Comparison of ENCODE assay signal across 9 mouse cellular contexts in the genomic region with DNA sequence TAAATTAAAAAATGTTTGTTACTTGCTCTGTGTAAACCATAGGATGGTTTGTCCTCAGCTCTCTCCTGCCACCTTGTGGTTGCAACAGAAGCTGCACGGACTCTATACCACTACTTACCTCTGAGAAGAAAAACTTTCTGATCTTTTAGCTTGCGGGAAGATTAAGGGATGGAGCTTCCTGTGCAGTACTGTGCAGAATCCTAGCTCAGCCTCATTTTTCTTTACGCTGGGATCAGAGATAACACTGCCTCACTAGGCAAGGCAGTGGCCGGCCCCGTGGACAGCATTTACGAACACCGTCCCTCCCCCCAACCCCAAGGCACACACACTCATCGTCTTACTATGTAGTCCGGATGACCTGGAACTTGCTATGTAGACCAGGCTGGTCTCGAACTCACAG. TPM values are rescaled to one million over a fixed set of nuclear protein-coding genes. Genes with fewer than 3 reads are reported as not detected.
DNase-seq lines count a peak whose midpoint lies in the region; ATAC-seq and TF ChIP-seq lines count a peak whose summit lies in the region.
"Had no signal": no experiment of that assay in that cellular context is flagged by ENCODE, and none has a peak within 500 bp of the region (broad histone marks: within the 10 kb centered on the region; RNA-seq: fewer than 3 reads in every experiment).

No protein-coding gene starts in this region.

- peak overlapping the region; percentile 66 for H3K9ac ChIP-seq in heart, embryonic 13.5 days
- no peak overlapping the region; the same call in 1 of the 2 replicates for H3K9ac ChIP-seq in kidney, embryonic 16.5 days (replicated peaks; ENCODE audit: low read length)
- peak overlapping the region; percentile 60; the same call in 1 of the 2 replicates for H3K9ac ChIP-seq in liver, embryonic 13.5 days
- no peak overlapping the region; the same call in 1 of the 2 replicates for H3K9ac ChIP-seq in stomach, postnatal 0 days (ENCODE audit: low read length)

- H3K27me3 ChIP-seq in heart, embryonic 13.5 days (replicated peaks), result peaks cover 10% of the 10 kb centered on the region
- H3K27me3 ChIP-seq in kidney, embryonic 16.5 days (ENCODE audit: insufficient read depth, low read length), result no peaks in the 10 kb centered on the region
- H3K27me3 ChIP-seq in liver, embryonic 13.5 days, result no peaks in the 10 kb centered on the region
- no peaks in the 10 kb centered on the region for H3K27me3 ChIP-seq in stomach, postnatal 0 days (ENCODE audit: control insufficient read depth, insufficient read depth, low read length)

- H3K36me3 ChIP-seq in heart, embryonic 13.5 days, result peaks cover 12% of the 10 kb centered on the region
- peaks cover 3% of the 10 kb centered on the region; the same call in 1 of the 2 replicates for H3K36me3 ChIP-seq in kidney, embryonic 16.5 days (ENCODE audit: insufficient read depth, low read length)
- H3K36me3 ChIP-seq in liver, embryonic 13.5 days, result peaks cover 12% of the 10 kb centered on the region; the same call in 1 of the 2 replicates
- H3K36me3 ChIP-seq in stomach, postnatal 0 days (ENCODE audit: control insufficient read depth, insufficient read depth, low read length), result no peaks in the 10 kb centered on the region

- peak; percentile 88 for TF ChIP-seq CTCF in stomach, postnatal 0 days (IDR thresholded peaks at IDR 0.05; ENCODE audit: low read depth)

- no peak for ATAC-seq in heart, embryonic 13.5 days (ENCODE audit: extremely low read depth, insufficient number of reproducible peaks, low FRiP score, low TSS enrichment)
- peak; percentile 32 for ATAC-seq in kidney, embryonic 16.5 days (ENCODE audit: low FRiP score, low TSS enrichment)
- 0 out of 2 replicates have a peak, but pooled peaks have one; percentile 6 for ATAC-seq in liver, embryonic 13.5 days (ENCODE audit: low read depth)
- ATAC-seq in stomach, postnatal 0 days (ENCODE audit: low FRiP score, low TSS enrichment), result peak; percentile 22

- H3K27ac ChIP-seq in heart, embryonic 13.5 days (replicated peaks), result 0 out of 2 replicates have a peak overlapping the region, but pooled peaks have one; percentile 16
- no peak overlapping the region for H3K27ac ChIP-seq in kidney, embryonic 16.5 days (ENCODE audit: low read length)
- H3K27ac ChIP-seq in liver, embryonic 13.5 days, result no peak overlapping the region; the same call in 1 of the 2 replicates
- no peak overlapping the region for H3K27ac ChIP-seq in stomach, postnatal 0 days (replicated peaks)

- DNase-seq in 416B (ENCODE audit: low read depth) (peak; percentile 90), ZHBTc4 (ENCODE audit: low read depth, low spot score) (peak; percentile 86)
- peak; percentile 71 for DNase-seq in embryo, embryonic 9.5 days (ENCODE audit: extremely low spot score)
- peak; percentile 60 for DNase-seq in liver, embryonic 13.5 days
- DNase-seq in neural tube, embryonic 10.5 days (ENCODE audit: extremely low spot score, low spot score), result peak; percentile 68
- DNase-seq in stomach, postnatal 0 days (ENCODE audit: low spot score), result peak; percentile 73

- peak overlapping the region; percentile 71 for H3K4me3 ChIP-seq in heart, embryonic 13.5 days
- H3K4me3 ChIP-seq in kidney, embryonic 16.5 days (ENCODE audit: low read length), result peak overlapping the region; percentile 17
- peak overlapping the region; percentile 76 for H3K4me3 ChIP-seq in liver, embryonic 13.5 days (replicated peaks)
- H3K4me3 ChIP-seq in stomach, postnatal 0 days (ENCODE audit: low read depth, low read length), result no peak overlapping the region

- no peaks in the 10 kb centered on the region for H3K9me3 ChIP-seq in heart, embryonic 13.5 days
- H3K9me3 ChIP-seq in kidney, embryonic 16.5 days (ENCODE audit: low read length), result no peaks in the 10 kb centered on the region
- no peaks in the 10 kb centered on the region for H3K9me3 ChIP-seq in liver, embryonic 13.5 days (replicated peaks)
- H3K9me3 ChIP-seq in stomach, postnatal 0 days (ENCODE audit: control insufficient read depth, low read length), result no peaks in the 10 kb centered on the region

- H3K4me1 ChIP-seq in heart, embryonic 13.5 days, result peaks cover 17% of the 10 kb centered on the region
- H3K4me1 ChIP-seq in kidney, embryonic 16.5 days (ENCODE audit: insufficient read depth, low read length), result peaks cover 9% of the 10 kb centered on the region; the same call in 1 of the 2 replicates
- peaks cover 22% of the 10 kb centered on the region for H3K4me1 ChIP-seq in liver, embryonic 13.5 days (replicated peaks)
- H3K4me1 ChIP-seq in stomach, postnatal 0 days (replicated peaks; ENCODE audit: control insufficient read depth, insufficient read depth), result 0 out of 2 replicates have a peak, but pooled peaks cover 5% of the 10 kb centered on the region

- WGBS in heart, embryonic 13.5 days, result 16% methylated on average over 10 of the region's 10 CpGs
- WGBS in kidney, embryonic 16.5 days, result 22% methylated on average over 10 of the region's 10 CpGs
- 8% methylated on average over 10 of the region's 10 CpGs for WGBS in liver, embryonic 13.5 days (ENCODE audit: insufficient replicate concordance)
- 20% methylated on average over 10 of the region's 10 CpGs for WGBS in stomach, postnatal 0 days

- H3K4me2 ChIP-seq in heart, embryonic 13.5 days, result peak overlapping the region; percentile 91
- peak overlapping the region; percentile 39 for H3K4me2 ChIP-seq in kidney, embryonic 16.5 days (replicated peaks; ENCODE audit: low read depth, low read length)
- peak overlapping the region; percentile 89 for H3K4me2 ChIP-seq in liver, embryonic 13.5 days
- peak overlapping the region; percentile 27; the same call in 1 of the 2 replicates for H3K4me2 ChIP-seq in stomach, postnatal 0 days (replicated peaks; ENCODE audit: low read depth)

- no peak for TF ChIP-seq EP300 in stomach, postnatal 0 days (optimal IDR thresholded peaks at IDR 0.05)

RNA-seq across cellular contexts. Expression of gene Pigyl, which starts 1.0 kb away (rescaled TPM):
- polyA plus RNA-seq in heart, embryonic 13.5 days (2015; fragmentation: Nextera tagmentation; extraction: Ambion mirVana), result 46.0 and 52.0 TPM in 2 replicates
- 70.2 and 72.4 TPM in 2 replicates for polyA plus RNA-seq in kidney, embryonic 16.5 days (2015; fragmentation: Nextera tagmentation; extraction: Ambion mirVana)
- polyA plus RNA-seq in liver, embryonic 13.5 days (2015; fragmentation: Nextera tagmentation; extraction: Ambion mirVana), result 42.1 and 44.6 TPM in 2 replicates
- 99.2 and 106 TPM in 2 replicates for polyA plus RNA-seq in stomach, postnatal 0 days (2015; fragmentation: Nextera tagmentation; extraction: Ambion mirVana)

RNA-seq across cellular contexts. Expression of gene Acp5, which starts 20.1 kb away (rescaled TPM):
- polyA plus RNA-seq in heart, embryonic 13.5 days (2015; fragmentation: Nextera tagmentation; extraction: Ambion mirVana), result 9.0 and 10.9 TPM in 2 replicates
- polyA plus RNA-seq in kidney, embryonic 16.5 days (2015; fragmentation: Nextera tagmentation; extraction: Ambion mirVana), result 5.8 and 6.7 TPM in 2 replicates
- polyA plus RNA-seq in liver, embryonic 13.5 days (2015; fragmentation: Nextera tagmentation; extraction: Ambion mirVana), result 184 and 187 TPM in 2 replicates
- polyA plus RNA-seq in stomach, postnatal 0 days (2015; fragmentation: Nextera tagmentation; extraction: Ambion mirVana), result 41.5 and 42.9 TPM in 2 replicates

RNA-seq across cellular contexts. Expression of gene Zfp872, which starts 32.3 kb away (rescaled TPM):
- polyA plus RNA-seq in heart, embryonic 13.5 days (2015; fragmentation: Nextera tagmentation; extraction: Ambion mirVana), result 0.08 and 0.24 TPM in 2 replicates
- polyA plus RNA-seq in kidney, embryonic 16.5 days (2015; fragmentation: Nextera tagmentation; extraction: Ambion mirVana), result 0.20 and 0.32 TPM in 2 replicates
- polyA plus RNA-seq in liver, embryonic 13.5 days (2015; fragmentation: Nextera tagmentation; extraction: Ambion mirVana), result not detected in 2 replicates
- 0.47 and 0.61 TPM in 2 replicates for polyA plus RNA-seq in stomach, postnatal 0 days (2015; fragmentation: Nextera tagmentation; extraction: Ambion mirVana)
- polyA plus RNA-seq: frontal cortex, adult 2 months had no signal

RNA-seq across cellular contexts. Expression of gene Elof1, which starts 38.6 kb away (rescaled TPM):
- 106 and 125 TPM in 2 replicates for polyA plus RNA-seq in heart, embryonic 13.5 days (2015; fragmentation: Nextera tagmentation; extraction: Ambion mirVana)
- 195 and 203 TPM in 2 replicates for polyA plus RNA-seq in kidney, embryonic 16.5 days (2015; fragmentation: Nextera tagmentation; extraction: Ambion mirVana)
- polyA plus RNA-seq in liver, embryonic 13.5 days (2015; fragmentation: Nextera tagmentation; extraction: Ambion mirVana), result 103 and 109 TPM in 2 replicates
- 119 TPM in 2 replicates for polyA plus RNA-seq in stomach, postnatal 0 days (2015; fragmentation: Nextera tagmentation; extraction: Ambion mirVana)

RNA-seq across cellular contexts. Expression of gene Cnn1, which starts 56.6 kb away (rescaled TPM):
- 250 and 292 TPM in 2 replicates for polyA plus RNA-seq in heart, embryonic 13.5 days (2015; fragmentation: Nextera tagmentation; extraction: Ambion mirVana)
- polyA plus RNA-seq in kidney, embryonic 16.5 days (2015; fragmentation: Nextera tagmentation; extraction: Ambion mirVana), result 13.3 and 49.9 TPM in 2 replicates
- polyA plus RNA-seq in liver, embryonic 13.5 days (2015; fragmentation: Nextera tagmentation; extraction: Ambion mirVana), result 1.9 and 3.6 TPM in 2 replicates
- polyA plus RNA-seq in stomach, postnatal 0 days (2015; fragmentation: Nextera tagmentation; extraction: Ambion mirVana), result 851 and 1,082 TPM in 2 replicates

Comparison
In these comparisons a context has a peak if more than half of its experiments do, and no peak if none do; other contexts are left out.
1. H3K4me2 ChIP-seq: peak in every context shown above with its lines; median percentile 91 in heart, embryonic 13.5 days; 89 in liver, embryonic 13.5 days; 39 in kidney, embryonic 16.5 days; 27 in stomach, postnatal 0 days.
2. H3K9ac ChIP-seq: peak in heart, embryonic 13.5 days (single experiment) and liver, embryonic 13.5 days (single experiment); none in kidney, embryonic 16.5 days (single experiment) and stomach, postnatal 0 days (single experiment).
3. Peak in every context shown above with its lines, with median percentiles within 50 percentile points of each other: DNase-seq.